Mouse (Mus musculus): Measurements from ENCODE around the gene Nrxn1.

The Nrxn1 gene

DNA sequence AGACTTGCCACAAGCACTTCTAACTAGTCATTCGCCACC is at the start of gene Nrxn1:
TSS of gene Nrxn1 (minus strand) at position 30 of the 39 bp plus-strand sequence.
- no peak for DNase-seq (ENCODE audit: low spot score in 2 of 2)

GRCm38 (mm10) chr17:91136859-91137258 is 44.0 kb upstream of the Nrxn1 start:
- DNase-seq (ENCODE audit: low spot score in 2 of 2), result peak in 1 of 2 experiments; percentile 1

GRCm38 (mm10) chr17:91112880-91113628 is 20.2 kb upstream of the Nrxn1 start:
- DNase-seq (ENCODE audit: low spot score in 2 of 2), result no peak

- DNase-seq (ENCODE audit: low spot score in 2 of 2), result no peak
These were observed 19.2 kb upstream of the Nrxn1 start for GRCm38 (mm10) chr17:91112085-91112484.

- DNase-seq (ENCODE audit: low spot score in 2 of 2), result peak; percentile 59 to 61
These were observed 407 bp upstream of the Nrxn1 start for GRCm38 (mm10) chr17:91093081-91093875.

DNA sequence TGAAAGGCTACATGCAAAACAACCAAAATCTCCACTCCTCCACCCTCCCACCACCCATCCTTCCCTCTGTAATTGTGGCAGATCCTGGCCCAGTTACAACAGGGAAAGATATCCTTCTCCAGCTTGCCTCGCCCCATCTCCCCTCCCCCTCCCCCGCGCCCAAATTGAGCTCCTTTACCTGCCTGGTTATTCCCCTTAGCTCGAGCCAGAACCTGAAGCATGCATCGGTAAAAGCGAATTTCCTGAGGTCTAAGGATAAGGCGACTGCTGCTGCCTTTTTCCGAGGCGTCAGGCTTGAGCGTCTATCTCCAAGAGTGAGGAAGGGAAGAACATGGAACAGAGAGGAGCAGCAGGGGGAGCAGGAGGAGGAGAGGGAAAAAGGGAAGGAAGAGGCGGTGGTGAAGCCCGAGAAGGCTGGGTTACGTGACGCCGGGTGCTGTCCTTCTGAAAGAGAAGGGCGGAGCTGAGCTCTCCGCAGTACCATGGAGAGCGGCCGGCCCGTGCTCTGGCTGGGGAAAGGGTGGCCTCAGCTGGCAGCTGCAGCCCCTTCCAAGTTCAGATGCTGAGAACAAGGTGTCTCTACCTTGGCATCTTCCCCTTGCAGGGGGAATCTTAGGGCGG is 340 bp downstream of the Nrxn1 start:
- peak; percentile 86 to 88 for DNase-seq (ENCODE audit: low spot score in 2 of 2)

- peak in 1 of 2 experiments; percentile 48 for DNase-seq (ENCODE audit: low spot score in 2 of 2)
These were observed 2.2 kb downstream of the Nrxn1 start for GRCm38 (mm10) chr17:91090631-91091030.

GRCm38 (mm10) chr17:91088991-91089390 is 3.9 kb downstream of the Nrxn1 start:
- no peak for DNase-seq (ENCODE audit: low spot score in 2 of 2)

DNA sequence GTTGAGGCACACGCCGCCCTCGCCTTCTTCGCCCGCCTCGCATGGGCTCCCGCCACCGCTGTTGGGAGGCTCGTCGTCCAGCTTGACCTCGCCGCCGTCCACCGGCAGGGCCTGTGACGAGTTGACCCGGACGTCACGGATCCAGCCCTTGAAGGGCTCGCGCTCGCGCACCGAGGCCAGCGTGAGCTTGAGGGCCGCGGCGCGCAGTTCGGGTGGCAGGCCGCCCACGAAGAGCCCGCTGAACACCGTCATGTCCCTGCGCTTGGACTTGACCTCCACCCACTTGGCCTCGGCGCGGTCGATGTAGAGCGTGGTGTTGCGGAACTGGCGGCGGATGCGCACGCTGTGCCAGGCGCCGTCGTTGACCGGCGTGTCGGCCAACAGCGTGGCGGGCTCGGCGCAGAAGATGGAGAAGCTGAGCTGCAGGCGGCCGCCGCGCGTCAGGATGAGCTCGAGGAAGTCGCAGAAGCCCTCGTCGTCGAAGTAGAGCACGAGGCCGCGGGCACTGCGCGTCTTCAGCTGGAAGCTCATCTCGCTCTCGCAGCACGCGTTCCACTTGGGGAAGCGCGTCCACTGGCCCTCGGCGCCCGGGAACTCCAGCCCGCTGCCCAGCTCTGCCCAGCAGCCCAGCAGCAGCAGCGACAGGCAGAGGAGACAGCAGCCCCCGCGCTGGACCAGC is 4.7 kb downstream of the Nrxn1 start:
- no peak for DNase-seq (ENCODE audit: low spot score in 2 of 2)

GRCm38 (mm10) chr17:91086412-91086811 is 6.5 kb downstream of the Nrxn1 start:
- DNase-seq (ENCODE audit: low spot score in 2 of 2), result no peak

- DNase-seq (ENCODE audit: low spot score in 2 of 2), result no peak
These were observed 7.5 kb downstream of the Nrxn1 start for GRCm38 (mm10) chr17:91085416-91085815.

DNA sequence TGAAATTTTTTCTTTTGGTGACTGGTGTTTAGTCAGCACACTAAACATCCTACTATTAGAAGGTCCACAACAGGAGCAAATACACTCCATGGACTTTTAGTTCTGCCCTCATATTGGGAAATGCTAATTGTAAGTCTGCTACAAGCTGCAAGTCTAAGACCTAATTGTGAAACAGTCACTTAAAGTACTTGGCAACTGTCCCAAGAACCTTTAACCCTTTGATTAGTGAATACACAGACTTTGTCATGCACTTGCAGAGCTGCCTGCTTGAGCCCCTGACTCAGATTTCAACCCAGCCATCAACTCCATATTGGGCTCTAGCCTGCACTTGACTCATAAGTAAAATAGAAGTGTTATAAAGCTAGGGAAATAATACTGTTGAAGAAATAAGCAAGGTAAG is 13.8 kb downstream of the Nrxn1 start:
- no peak for DNase-seq (ENCODE audit: low spot score in 2 of 2)

GRCm38 (mm10) chr17:91074780-91075179 is 18.1 kb downstream of the Nrxn1 start:
- no peak for DNase-seq (ENCODE audit: low spot score in 2 of 2)

- DNase-seq (ENCODE audit: low spot score in 2 of 2), result no peak
These were observed 59.4 kb downstream of the Nrxn1 start for GRCm38 (mm10) chr17:91033466-91033865.

- no peak for DNase-seq (ENCODE audit: low spot score in 2 of 2)
These were observed 67.7 kb downstream of the Nrxn1 start for GRCm38 (mm10) chr17:91025061-91025623.

DNA sequence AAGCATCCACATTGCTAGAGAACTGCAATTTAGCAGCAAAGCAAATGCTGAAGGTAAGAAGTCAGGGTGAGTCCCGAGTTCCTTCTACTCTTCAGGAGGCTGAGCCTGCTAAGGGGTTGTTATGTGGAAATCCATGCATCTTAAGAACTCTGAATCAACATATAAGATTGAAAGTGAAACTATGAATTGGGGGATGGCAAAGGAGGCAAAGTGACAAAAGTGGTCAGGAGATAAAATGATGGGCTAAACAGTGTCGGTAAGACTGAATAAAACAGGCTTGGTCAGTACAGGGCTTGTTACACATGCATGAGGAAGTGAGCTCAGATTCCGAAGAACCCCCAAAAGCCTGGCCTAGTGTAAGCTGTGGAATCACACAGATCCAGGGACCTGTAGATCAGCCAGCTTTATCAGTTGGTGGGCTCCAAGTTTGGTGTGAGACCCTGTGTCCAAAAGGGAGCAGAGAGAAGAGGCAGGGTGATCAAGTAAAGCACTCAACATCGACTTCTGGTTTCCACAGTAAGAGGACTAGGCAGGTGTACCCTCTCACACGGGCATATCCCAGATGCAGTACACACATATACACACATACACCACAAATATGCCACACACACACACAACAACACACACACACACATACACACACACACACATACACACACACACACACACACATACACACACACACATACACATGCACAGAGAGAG is 85.3 kb downstream of the Nrxn1 start:
- DNase-seq (ENCODE audit: low spot score in 2 of 2), result no peak

GRCm38 (mm10) chr17:91000389-91000788 is 92.5 kb downstream of the Nrxn1 start:
- DNase-seq (ENCODE audit: low spot score in 2 of 2), result no peak

DNA sequence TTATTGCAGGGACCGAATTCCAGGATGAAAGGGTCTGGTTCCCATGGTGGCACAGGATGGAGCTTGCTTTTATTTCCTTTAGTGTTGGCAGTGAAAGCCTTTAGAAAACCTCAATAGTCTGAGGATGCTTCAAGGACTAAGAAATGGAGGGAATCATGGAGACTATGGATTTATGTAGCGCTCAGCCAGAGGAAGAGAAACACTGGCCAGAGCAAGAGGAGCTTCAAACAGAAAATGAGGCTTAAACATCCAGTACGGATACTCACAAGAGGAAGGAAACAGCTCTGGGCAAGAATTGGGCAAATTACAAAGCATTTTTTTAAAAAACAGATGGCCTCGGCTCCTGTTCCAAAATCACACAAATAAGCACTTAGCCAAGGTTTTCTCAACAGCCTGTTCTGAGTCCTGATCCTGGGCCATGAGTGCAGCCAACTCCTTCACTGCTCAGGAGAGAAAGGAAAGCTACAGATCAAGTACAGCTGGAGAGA is 93.2 kb downstream of the Nrxn1 start:
- peak in 1 of 2 experiments; percentile 53 for DNase-seq (ENCODE audit: low spot score in 2 of 2)

DNA sequence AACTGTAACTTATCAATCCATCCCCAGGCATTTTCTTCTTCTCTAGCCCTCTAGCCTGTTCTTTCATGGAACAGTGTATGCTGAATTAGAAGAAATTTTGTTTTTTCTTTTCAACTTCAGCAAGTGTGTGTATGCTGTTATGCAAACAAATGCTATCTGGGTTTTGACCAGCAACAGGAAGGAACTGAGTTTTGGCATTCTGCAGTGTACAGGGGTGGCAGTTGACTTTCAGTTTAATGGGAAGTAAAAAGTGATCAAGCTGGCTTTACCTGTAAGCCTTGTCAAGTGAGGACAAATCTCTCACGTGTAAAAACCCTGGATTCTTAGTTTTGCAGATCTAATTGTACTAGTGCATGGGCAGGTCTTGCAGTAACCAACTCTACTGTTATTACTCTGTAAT is 95.2 kb downstream of the Nrxn1 start:
- no peak for DNase-seq (ENCODE audit: low spot score in 2 of 2)

- DNase-seq (ENCODE audit: low spot score in 2 of 2), result no peak
These were observed 97.4 kb downstream of the Nrxn1 start for GRCm38 (mm10) chr17:90995436-90995835.

- DNase-seq (ENCODE audit: low spot score in 2 of 2), result no peak
These were observed 98.6 kb downstream of the Nrxn1 start for GRCm38 (mm10) chr17:90994247-90994646.

DNA sequence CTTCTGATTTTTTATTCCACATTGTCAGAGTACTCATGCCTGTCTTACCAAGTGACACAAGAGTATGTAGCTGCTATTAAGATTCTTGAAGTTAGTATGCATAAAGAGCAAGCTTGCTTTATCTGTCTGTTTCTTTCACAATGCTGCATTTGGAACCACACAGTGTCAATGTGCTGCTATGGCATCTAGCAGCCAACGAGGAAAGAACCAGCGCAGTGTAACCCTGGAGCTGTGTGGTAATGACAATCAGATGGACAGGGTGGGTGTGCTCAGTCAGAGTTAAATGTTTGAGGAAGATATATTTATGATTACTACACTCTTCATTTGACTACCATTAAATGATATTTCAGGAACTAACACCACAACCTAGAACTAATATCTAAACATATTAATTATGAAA is 102.1 kb downstream of the Nrxn1 start:
- no peak for DNase-seq (ENCODE audit: low spot score in 2 of 2)

All from frontal cortex, postnatal 36 days (tissue).